Mouse (Mus musculus) bone marrow macrophage, adult 2 months (primary cell): ENCODE data around the gene Trpc4ap.

Experiments used
- CTCF ChIP-seq: IDR thresholded peaks from 2 replicates; pipeline ENCODE4 v1.5.1; 2012; ENCODE audit warnings: low read depth, mild to moderate bottlenecking, low read length, moderate library complexity
- POLR2A ChIP-seq: IDR thresholded peaks from 2 replicates; pipeline ENCODE4 v1.6.1; 2012; ENCODE audit warnings: mild to moderate bottlenecking, low read depth, low read length, borderline replicate concordance

DNA sequence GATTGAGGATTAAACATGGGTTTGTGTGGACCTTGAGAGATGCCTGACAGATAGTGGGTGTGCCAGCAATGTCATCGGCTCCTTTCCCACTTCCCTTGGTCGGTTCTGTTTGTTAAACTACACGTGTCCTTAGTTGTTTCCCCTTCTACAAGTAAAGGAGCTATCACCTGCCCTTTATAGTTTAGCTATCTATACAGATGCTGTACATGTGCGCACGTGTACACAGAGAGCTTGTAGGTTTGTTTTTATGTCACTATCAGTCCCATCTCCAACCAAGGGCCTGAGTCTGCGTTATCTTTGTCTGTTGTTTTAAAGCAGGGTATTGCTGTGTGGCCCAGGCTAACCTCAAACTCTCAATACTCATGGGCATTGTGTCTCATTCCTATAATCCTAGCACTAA is 68.2 kb downstream of the Trpc4ap start:
- TF ChIP-seq CTCF, result no peak
- TF ChIP-seq POLR2A, result no peak
